Mouse (Mus musculus) midbrain, embryonic 14.5 days (tissue): ENCODE results near the gene Zfp282. TPM values are rescaled to one million over a fixed set of nuclear protein-coding genes. Genes with fewer than 3 reads are reported as not detected.
A peak's percentile ranks its signal among the peaks of the same experiment; 100 is the strongest.

Experiments
- ATAC-seq: fragments of 200-750 bp; cut with Nextera tagmentation; 2 replicates; pipeline ENCODE4 v1.8.0; 2017; ENCODE audit warnings: moderate number of reproducible peaks, moderate library complexity; ENCODE audit not compliant: low FRiP score, low TSS enrichment
- DNase-seq: peaks from one replicate; pipeline ENCODE4 v3.0.0-alpha.2; 2015
- H3K27ac ChIP-seq: fragments of 300-500 bp; sonication (generic); replicated peaks from 2 replicates; pipeline ENCODE4 v1.5.1; 2014; ENCODE audit warnings: mild to moderate bottlenecking, low read depth, low read length, moderate library complexity
- H3K27me3 ChIP-seq: fragments of 300-500 bp; sonication (generic); 2 replicates; pipeline ENCODE4 v1.6.1; 2014; ENCODE audit warnings: low read length, control low read depth, mixed read lengths; ENCODE audit not compliant: control insufficient read depth, insufficient read depth
- H3K36me3 ChIP-seq: fragments of 300-500 bp; sonication (generic); 2 replicates; pipeline ENCODE4 v1.6.1; 2014; ENCODE audit warnings: low read length, control low read depth; ENCODE audit not compliant: control insufficient read depth, insufficient read depth
- H3K4me1 ChIP-seq: fragments of 300-500 bp; sonication (generic); 2 replicates; pipeline ENCODE4 v1.6.1; 2014; ENCODE audit warnings: mild to moderate bottlenecking, antibody characterized with exemption, low read length, control low read depth; ENCODE audit not compliant: control insufficient read depth, insufficient read depth
- H3K4me2 ChIP-seq: fragments of 300-500 bp; sonication (generic); 2 replicates; pipeline ENCODE4 v1.6.1; 2014; ENCODE audit warnings: mild to moderate bottlenecking, low read length, moderate library complexity
- H3K4me3 ChIP-seq: fragments of 300-500 bp; sonication (generic); replicated peaks from 2 replicates; pipeline ENCODE4 v1.5.1; 2014; ENCODE audit warnings: low read depth, low read length
- H3K9ac ChIP-seq: fragments of 300-500 bp; sonication (generic); replicated peaks from 2 replicates; pipeline ENCODE4 v1.6.1; 2014; ENCODE audit warnings: mild to moderate bottlenecking, low read length, moderate library complexity
- H3K9me3 ChIP-seq: fragments of 300-500 bp; sonication (generic); 2 replicates; pipeline ENCODE4 v1.6.1; 2016; ENCODE audit warnings: low read length, control low read depth, mixed read lengths; ENCODE audit not compliant: control insufficient read depth
- WGBS: fragments of 180-500 bp; shearing (Covaris S2); extraction: QIAGEN DNeasy Blood & Tissue Kit; methylation state at CpG from one replicate; pipeline ENCODE4 v1.1.7; 2014; 5-methylcytosine and 5-hydroxymethylcytosine counted together
- polyA plus RNA-seq: library from polyadenylated mRNA; unstranded; fragments of >200 nt; fragmentation: Nextera tagmentation; extraction: Ambion mirVana; gene quantifications from 2 replicates; pipeline ENCODE4 v1.2.1, GENCODE M21; 2014

Gene Zfp282
- polyA plus RNA-seq, 1 experiment from 2014 or later = 19.7 TPM

- no peaks in the 10 kb centered on the region for H3K9me3 ChIP-seq
- H3K27ac ChIP-seq = no peak overlapping the region
- no peak overlapping the region; the same call in 1 of the 2 replicates for H3K9ac ChIP-seq
- no peaks in the 10 kb centered on the region for H3K36me3 ChIP-seq
- H3K4me3 ChIP-seq = peak overlapping the region; percentile 40
- H3K4me1 ChIP-seq = peaks cover 6% of the 10 kb centered on the region; the same call in 1 of the 2 replicates
- DNase-seq = peak; percentile 3
- no peak for ATAC-seq
- H3K27me3 ChIP-seq = no peaks in the 10 kb centered on the region
- WGBS = 51% methylated on average over 12 of the region's 12 CpGs
- H3K4me2 ChIP-seq = peak overlapping the region; percentile 65
Observed at GRCm38 (mm10) chr6:47942461-47942860, 65.5 kb downstream of the Zfp282 start.

- H3K27me3 ChIP-seq = no peaks in the 10 kb centered on the region
- ATAC-seq = peak; percentile 86
- no peaks in the 10 kb centered on the region for H3K36me3 ChIP-seq
- peak overlapping the region; percentile 65 for H3K4me2 ChIP-seq
- H3K27ac ChIP-seq = no peak overlapping the region
- peak; percentile 74 for DNase-seq
- H3K4me3 ChIP-seq = peak overlapping the region; percentile 40
- WGBS = 10% methylated on average over 64 of the region's 64 CpGs
- H3K9me3 ChIP-seq = no peaks in the 10 kb centered on the region
- peak overlapping the region; percentile 55 for H3K9ac ChIP-seq
- peaks cover 6% of the 10 kb centered on the region; the same call in 1 of the 2 replicates for H3K4me1 ChIP-seq
Observed at GRCm38 (mm10) chr6:47943021-47943691, 66.2 kb downstream of the Zfp282 start.

- DNase-seq = peak; percentile 3
- no peak overlapping the region for H3K27ac ChIP-seq
- no peak overlapping the region for H3K9ac ChIP-seq
- 85% methylated on average over 3 of the region's 3 CpGs for WGBS
- H3K27me3 ChIP-seq = no peaks in the 10 kb centered on the region
- ATAC-seq = no peak
- no peaks in the 10 kb centered on the region for H3K36me3 ChIP-seq
- no peaks in the 10 kb centered on the region for H3K9me3 ChIP-seq
- H3K4me2 ChIP-seq = peak overlapping the region; percentile 65
- no peak overlapping the region for H3K4me3 ChIP-seq
- H3K4me1 ChIP-seq = peaks cover 6% of the 10 kb centered on the region; the same call in 1 of the 2 replicates
Observed at GRCm38 (mm10) chr6:47943721-47944120, 66.7 kb downstream of the Zfp282 start.

- Histone ChIP-seq H3K9ac (no peak overlapping the region), H3K36me3 (no peaks in the 10 kb centered on the region), H3K4me1 (peaks cover 6% of the 10 kb centered on the region; the same call in 1 of the 2 replicates), H3K4me3 (no peak overlapping the region), H3K27ac (no peak overlapping the region), H3K27me3 (no peaks in the 10 kb centered on the region), H3K4me2 (no peak overlapping the region), H3K9me3 (no peaks in the 10 kb centered on the region)
- ATAC-seq = no peak
- 99% methylated on average over 4 of the region's 4 CpGs for WGBS
- no peak for DNase-seq
Observed at GRCm38 (mm10) chr6:47947388-47947787, 70.4 kb downstream of the Zfp282 start.

- Histone ChIP-seq H3K27me3 (no peaks in the 10 kb centered on the region), H3K27ac (peak within 1 kb of the TSS; percentile 71), H3K4me1 (0 out of 2 replicates have a peak, but pooled peaks cover 4% of the 10 kb centered on the region), H3K9ac (peak within 1 kb of the TSS; percentile 67), H3K4me2 (peak within 1 kb of the TSS; percentile 69), H3K36me3 (peaks cover 13% of the 10 kb centered on the region; the same call in 1 of the 2 replicates), H3K4me3 (peak within 1 kb of the TSS; percentile 62), H3K9me3 (no peaks in the 10 kb centered on the region)
- DNase-seq = peak; percentile 96
- peak; percentile 100 for ATAC-seq
- under 1% methylated on average over 31 of the region's 31 CpGs for WGBS
Observed at GRCm38 (mm10) chr6:47953191-47953726, 76.3 kb downstream of the Zfp282 start, which contains the start of gene Zfp956. Zfp956 (plus strand) TSS chr6:47953390.

- ATAC-seq (no peak), DNase-seq (no peak)
- peaks cover 18% of the 10 kb centered on the region; the same call in 1 of the 2 replicates for H3K36me3 ChIP-seq
- 95% methylated on average over 3 of the region's 3 CpGs for WGBS
- peak overlapping the region; percentile 69 for H3K4me2 ChIP-seq
- no peak overlapping the region for H3K9ac ChIP-seq
- H3K4me3 ChIP-seq = no peak overlapping the region; the same call in 1 of the 2 replicates
- 0 out of 2 replicates have a peak, but pooled peaks cover 4% of the 10 kb centered on the region for H3K4me1 ChIP-seq
- no peaks in the 10 kb centered on the region for H3K9me3 ChIP-seq
- H3K27me3 ChIP-seq = no peaks in the 10 kb centered on the region
- no peak overlapping the region for H3K27ac ChIP-seq
Observed at GRCm38 (mm10) chr6:47954425-47954824, 77.4 kb downstream of the Zfp282 start.

GRCm38 (mm10) chr6:47957816-47958215 lies 80.8 kb downstream of the Zfp282 start:
- H3K27me3 ChIP-seq = no peaks in the 10 kb centered on the region
- H3K27ac ChIP-seq = no peak overlapping the region
- H3K36me3 ChIP-seq = peaks cover 37% of the 10 kb centered on the region
- H3K9ac ChIP-seq = no peak overlapping the region
- H3K4me3 ChIP-seq = no peak overlapping the region
- no peaks in the 10 kb centered on the region for H3K9me3 ChIP-seq
- ATAC-seq (no peak), DNase-seq (no peak)
- H3K4me2 ChIP-seq = no peak overlapping the region
- 0 out of 2 replicates have a peak, but pooled peaks cover 2% of the 10 kb centered on the region for H3K4me1 ChIP-seq
